Mouse (Mus musculus): Measurements from ENCODE around the gene Il21r. TPM values are rescaled to one million over a fixed set of nuclear protein-coding genes. Genes with fewer than 3 reads are reported as not detected.

Il21r gene
- polyA plus RNA-seq, 1 experiment from 2014 or later: 0.55 TPM

DNA sequence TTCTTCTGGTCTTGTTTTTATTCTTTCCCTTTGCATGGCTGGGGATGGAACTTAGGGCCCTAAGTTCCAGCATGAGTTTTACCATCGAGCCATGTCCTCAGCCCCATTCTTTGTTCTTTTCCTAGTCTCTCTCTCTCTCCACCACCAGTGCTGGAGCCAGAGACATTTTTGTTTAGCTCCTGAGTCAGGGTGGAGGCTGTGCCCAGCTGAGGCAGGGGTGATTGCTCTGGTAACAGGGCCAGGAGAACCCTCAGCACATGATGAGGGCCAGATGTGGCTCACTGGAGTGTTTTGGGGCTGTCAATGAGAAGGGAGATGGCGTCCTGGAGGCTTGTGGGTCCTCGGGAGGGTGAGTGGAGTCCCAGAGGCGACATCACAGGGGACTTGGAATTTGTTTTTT is 40.8 kb upstream of the Il21r start:
- WGBS: 38% methylated on average over 4 of the region's 4 CpGs
- no peak overlapping the region for H3K4me3 ChIP-seq
- H3K9me3 ChIP-seq: no peaks in the 10 kb centered on the region
- peaks cover 20% of the 10 kb centered on the region; the same call in 1 of the 2 replicates for H3K4me1 ChIP-seq
- H3K9ac ChIP-seq: no peak overlapping the region
- H3K4me2 ChIP-seq (replicated peaks): no peak overlapping the region
- H3K27ac ChIP-seq: no peak overlapping the region
- ATAC-seq (ENCODE audit: low FRiP score, low read depth): no peak
- no peaks in the 10 kb centered on the region; the same call in 1 of the 2 replicates for H3K36me3 ChIP-seq
- H3K27me3 ChIP-seq: no peaks in the 10 kb centered on the region

DNA sequence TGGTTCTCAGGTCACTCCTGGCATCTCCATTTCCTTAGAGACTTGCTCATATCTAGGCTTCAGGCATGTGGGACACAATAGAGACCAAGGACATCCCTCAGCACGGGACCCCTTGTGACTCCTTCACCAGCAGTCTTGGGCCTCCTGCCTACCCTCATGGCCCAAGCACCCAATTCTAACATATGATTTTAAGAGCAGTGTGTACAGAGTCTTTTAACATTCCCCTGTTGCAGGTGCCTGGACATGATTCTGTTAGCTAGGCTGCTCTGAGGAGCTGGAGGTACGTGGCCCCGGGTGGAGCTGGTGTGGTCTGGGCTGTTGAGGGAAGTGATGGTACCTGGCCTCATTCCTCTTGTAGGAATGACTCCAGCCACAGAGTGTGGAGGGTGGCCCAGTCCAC is 40.1 kb upstream of the Il21r start:
- H3K27me3 ChIP-seq: no peaks in the 10 kb centered on the region
- 81% methylated on average over 3 of the region's 3 CpGs for WGBS
- H3K4me1 ChIP-seq: peaks cover 20% of the 10 kb centered on the region; the same call in 1 of the 2 replicates
- H3K9me3 ChIP-seq: no peaks in the 10 kb centered on the region
- H3K36me3 ChIP-seq: no peaks in the 10 kb centered on the region; the same call in 1 of the 2 replicates
- H3K4me3 ChIP-seq: no peak overlapping the region
- H3K4me2 ChIP-seq (replicated peaks): no peak overlapping the region
- H3K9ac ChIP-seq: no peak overlapping the region
- no peak for ATAC-seq (ENCODE audit: low FRiP score, low read depth)
- H3K27ac ChIP-seq: no peak overlapping the region

DNA sequence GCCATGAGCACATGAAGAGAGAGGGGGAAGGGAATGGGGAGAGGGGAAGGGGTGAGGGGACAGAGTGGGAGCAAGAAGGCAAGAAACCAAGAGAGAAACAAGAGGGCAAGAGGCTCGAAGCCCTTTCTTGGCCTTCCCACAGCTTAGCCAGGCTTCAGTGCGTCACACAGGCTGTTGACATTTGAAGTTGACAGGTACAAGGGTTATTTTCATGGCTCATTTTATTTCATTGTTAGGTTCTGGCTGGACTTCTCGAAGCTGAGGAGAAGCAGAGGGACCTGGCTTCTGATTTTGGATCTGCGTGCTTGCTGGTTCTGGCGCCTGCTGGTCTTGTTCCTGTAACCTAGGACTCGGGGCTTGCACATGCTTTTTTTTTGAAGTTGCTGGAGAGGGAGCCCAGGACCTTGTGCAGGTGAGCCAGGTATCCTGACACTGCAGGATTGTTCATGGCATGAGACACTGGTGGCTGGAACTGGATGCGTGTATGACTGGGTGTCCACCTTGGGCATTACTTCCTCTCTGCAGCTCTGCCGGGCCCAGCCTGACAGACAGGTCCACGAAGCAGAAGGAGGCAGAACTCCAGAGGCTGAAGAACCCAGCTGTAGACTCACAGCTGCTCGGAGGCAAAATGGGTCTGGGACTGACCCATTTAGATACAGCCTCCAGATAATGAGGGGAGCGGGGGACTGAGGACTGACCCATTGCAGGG is 38.8 kb upstream of the Il21r start:
- ATAC-seq (ENCODE audit: low FRiP score, low read depth): no peak
- 80% methylated on average over 11 of the region's 11 CpGs for WGBS

DNA sequence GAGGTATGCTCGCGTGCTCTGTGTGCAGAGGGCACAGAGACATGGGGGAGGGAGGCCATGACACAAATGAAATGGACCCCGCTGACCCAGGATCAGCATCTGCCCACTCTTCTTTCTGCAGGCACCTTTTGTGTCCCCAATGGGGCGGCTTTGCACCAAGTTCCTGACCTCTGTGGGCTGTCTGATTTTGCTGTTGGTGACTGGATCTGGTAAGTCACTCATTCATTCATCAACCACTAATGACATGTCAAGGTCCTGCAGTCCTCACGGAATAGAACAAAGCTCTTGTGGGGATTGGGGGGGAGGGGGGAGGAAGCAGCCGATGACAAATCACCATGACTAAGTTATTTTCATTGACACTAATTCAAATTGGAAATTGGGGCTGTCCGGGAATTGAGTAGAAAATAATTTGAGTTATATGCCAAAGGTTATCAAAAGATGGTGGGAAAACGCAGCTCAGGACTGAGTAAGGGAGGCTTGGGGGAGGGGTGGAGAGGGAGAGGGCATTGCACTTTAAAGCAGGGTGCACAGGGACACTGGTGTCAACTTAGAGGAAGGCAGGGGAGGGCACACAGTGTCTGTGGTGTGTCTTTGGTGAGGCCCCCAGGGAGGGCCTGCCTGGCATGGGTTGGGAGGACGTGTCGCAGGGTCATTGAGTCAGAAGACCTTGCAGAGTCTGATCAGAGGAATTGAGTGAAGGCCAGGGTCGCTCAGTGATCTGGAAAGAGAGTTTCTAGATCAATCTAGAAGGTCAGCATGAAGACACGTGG is 37.5 kb upstream of the Il21r start:
- no peaks in the 10 kb centered on the region for H3K9me3 ChIP-seq
- H3K4me3 ChIP-seq: no peak overlapping the region
- no peak for ATAC-seq (ENCODE audit: low FRiP score, low read depth)
- no peaks in the 10 kb centered on the region for H3K27me3 ChIP-seq
- no peaks in the 10 kb centered on the region; the same call in 1 of the 2 replicates for H3K36me3 ChIP-seq
- H3K4me1 ChIP-seq: peaks cover 20% of the 10 kb centered on the region; the same call in 1 of the 2 replicates
- no peak overlapping the region for H3K27ac ChIP-seq
- H3K4me2 ChIP-seq (replicated peaks): no peak overlapping the region
- WGBS: 65% methylated on average over 12 of the region's 12 CpGs
- H3K9ac ChIP-seq: no peak overlapping the region

More for the DNA sequence above, 38.8 kb upstream of the Il21r start:
- Histone ChIP-seq H3K9ac (no peak overlapping the region), H3K4me3 (no peak overlapping the region), H3K4me2 (replicated peaks) (no peak overlapping the region), H3K27me3 (no peaks in the 10 kb centered on the region), H3K36me3 (no peaks in the 10 kb centered on the region; the same call in 1 of the 2 replicates), H3K27ac (no peak overlapping the region), H3K9me3 (no peaks in the 10 kb centered on the region), H3K4me1 (peaks cover 20% of the 10 kb centered on the region; the same call in 1 of the 2 replicates)

DNA sequence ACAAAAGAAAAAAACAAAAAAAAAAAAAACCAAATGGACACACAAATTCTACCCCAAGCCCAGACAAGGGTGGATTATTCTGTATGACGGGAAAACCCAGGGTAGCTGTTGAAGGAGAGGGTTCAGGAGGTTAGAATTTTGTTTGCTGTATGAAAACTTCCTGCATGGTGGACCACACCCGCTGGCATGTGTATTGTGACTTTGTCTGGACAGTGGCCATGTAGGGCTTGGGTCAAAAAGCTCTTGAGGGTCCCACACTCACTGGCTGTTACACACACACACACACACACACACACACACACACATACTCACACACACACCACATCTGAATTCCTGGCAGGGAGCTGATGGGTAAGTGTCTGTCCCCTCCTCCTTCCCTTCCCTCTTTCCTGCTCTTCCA is 36.8 kb upstream of the Il21r start:
- Histone ChIP-seq H3K9me3 (no peaks in the 10 kb centered on the region), H3K4me3 (no peak overlapping the region), H3K4me2 (replicated peaks) (no peak overlapping the region), H3K36me3 (no peaks in the 10 kb centered on the region; the same call in 1 of the 2 replicates), H3K9ac (no peak overlapping the region), H3K4me1 (0 out of 2 replicates have a peak, but pooled peaks cover 16% of the 10 kb centered on the region), H3K27ac (no peak overlapping the region), H3K27me3 (no peaks in the 10 kb centered on the region)
- 73% methylated on average over 2 of the region's 2 CpGs for WGBS
- no peak for ATAC-seq (ENCODE audit: low FRiP score, low read depth)

DNA sequence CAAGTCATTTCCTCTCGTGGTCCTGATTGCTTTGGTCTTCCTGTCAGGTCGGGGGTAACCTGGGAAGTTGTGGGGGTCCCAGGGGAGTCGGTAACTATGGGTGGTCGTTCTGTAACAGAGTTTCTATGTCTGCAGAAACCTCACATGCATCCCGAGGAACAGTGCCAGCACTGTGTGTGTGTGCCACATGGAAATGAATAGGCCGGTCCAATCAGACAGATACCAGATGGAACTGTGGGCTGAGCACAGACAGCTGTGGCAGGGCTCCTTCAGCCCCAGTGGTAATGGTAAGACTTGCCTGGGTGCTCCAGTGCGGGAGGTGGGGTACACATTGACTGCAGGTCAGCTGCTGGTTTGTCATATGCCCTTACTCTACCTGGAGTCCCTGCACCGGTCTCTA is 34.3 kb upstream of the Il21r start:
- 70% methylated on average over 8 of the region's 8 CpGs for WGBS
- no peaks in the 10 kb centered on the region for H3K9me3 ChIP-seq
- no peak for ATAC-seq (ENCODE audit: low FRiP score, low read depth)

DNA sequence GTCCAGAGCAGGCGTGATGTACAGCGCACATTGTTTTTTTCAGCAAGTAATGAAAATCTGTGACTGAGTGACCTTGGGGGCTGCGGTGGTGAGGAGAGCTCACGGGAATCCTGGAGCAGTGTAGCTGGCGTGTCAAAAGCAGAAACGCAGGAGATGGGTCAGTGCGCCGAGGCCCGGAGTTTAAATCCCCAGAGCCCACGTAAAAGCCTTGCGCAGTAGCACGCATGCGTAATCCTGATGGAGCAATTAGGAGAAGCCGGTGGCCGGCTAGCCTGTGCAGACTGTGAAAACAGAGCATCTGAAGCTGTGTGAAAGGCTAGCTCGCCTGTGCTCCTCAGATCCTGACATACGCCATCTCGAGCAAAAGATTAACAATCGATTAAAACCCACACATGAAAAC is 31.3 kb upstream of the Il21r start:
- no peaks in the 10 kb centered on the region for H3K9me3 ChIP-seq
- H3K4me1 ChIP-seq: peaks cover 5% of the 10 kb centered on the region; the same call in 1 of the 2 replicates
- no peak overlapping the region for H3K4me3 ChIP-seq
- no peak overlapping the region for H3K27ac ChIP-seq
- no peak overlapping the region for H3K4me2 ChIP-seq (replicated peaks)
- H3K27me3 ChIP-seq: no peaks in the 10 kb centered on the region
- H3K9ac ChIP-seq: no peak overlapping the region
- ATAC-seq (ENCODE audit: low FRiP score, low read depth): no peak
- 77% methylated on average over 19 of the region's 19 CpGs for WGBS
- no peaks in the 10 kb centered on the region; the same call in 1 of the 2 replicates for H3K36me3 ChIP-seq

More for the DNA sequence above, 34.3 kb upstream of the Il21r start:
- no peak overlapping the region for H3K4me2 ChIP-seq (replicated peaks)
- H3K9ac ChIP-seq: no peak overlapping the region
- H3K27me3 ChIP-seq: no peaks in the 10 kb centered on the region
- H3K27ac ChIP-seq: no peak overlapping the region
- no peak overlapping the region for H3K4me3 ChIP-seq
- peaks cover 5% of the 10 kb centered on the region; the same call in 1 of the 2 replicates for H3K4me1 ChIP-seq
- no peaks in the 10 kb centered on the region; the same call in 1 of the 2 replicates for H3K36me3 ChIP-seq

DNA sequence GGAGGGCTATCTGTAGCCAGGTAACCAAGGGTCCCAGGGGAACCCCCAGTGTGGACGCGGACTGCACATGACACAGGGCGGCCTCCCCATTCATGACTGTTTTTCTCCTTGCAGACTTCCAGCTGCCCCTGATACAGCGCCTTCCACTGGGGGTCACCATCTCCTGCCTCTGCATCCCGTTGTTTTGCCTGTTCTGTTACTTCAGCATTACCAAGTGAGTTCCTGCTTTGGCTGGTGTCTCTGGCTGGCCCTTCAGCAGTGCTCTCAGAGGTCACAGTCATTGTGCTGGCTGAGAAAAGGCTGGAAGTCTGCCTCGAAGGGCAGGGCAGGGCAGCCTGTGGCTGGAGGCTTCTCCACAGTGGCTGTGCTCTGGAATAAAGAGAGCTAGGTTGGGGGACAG is 30.5 kb upstream of the Il21r start:
- no peak overlapping the region for H3K4me3 ChIP-seq
- peaks cover 8% of the 10 kb centered on the region; the same call in 1 of the 2 replicates for H3K4me1 ChIP-seq
- H3K36me3 ChIP-seq: no peaks in the 10 kb centered on the region
- WGBS: 82% methylated on average over 6 of the region's 6 CpGs
- no peaks in the 10 kb centered on the region for H3K9me3 ChIP-seq
- no peak overlapping the region for H3K9ac ChIP-seq
- H3K27ac ChIP-seq: no peak overlapping the region
- H3K4me2 ChIP-seq (replicated peaks): no peak overlapping the region
- no peaks in the 10 kb centered on the region for H3K27me3 ChIP-seq
- ATAC-seq (ENCODE audit: low FRiP score, low read depth): no peak

DNA sequence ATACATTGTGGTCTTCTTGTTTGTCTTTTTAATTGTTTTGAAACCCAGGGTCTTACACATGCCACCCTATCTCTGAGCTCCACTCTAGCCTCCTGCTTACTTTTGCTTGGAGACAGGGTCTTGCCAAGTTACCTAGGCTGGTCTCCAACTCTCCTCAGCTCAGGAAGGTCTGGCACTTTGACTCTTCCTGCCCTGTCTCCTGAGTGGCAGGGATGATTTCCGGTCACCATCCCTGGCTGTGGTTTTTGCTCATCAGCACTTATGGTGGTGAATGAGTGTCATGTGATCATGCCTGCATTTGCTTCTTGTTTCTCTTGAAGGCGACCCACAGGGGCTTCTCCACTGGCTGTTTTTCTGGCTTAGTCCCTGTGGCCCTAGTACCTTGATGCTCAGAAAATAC is 29.4 kb upstream of the Il21r start:
- Histone ChIP-seq H3K27me3 (no peaks in the 10 kb centered on the region), H3K36me3 (no peaks in the 10 kb centered on the region)
- 73% methylated on average over 2 of the region's 2 CpGs for WGBS

DNA sequence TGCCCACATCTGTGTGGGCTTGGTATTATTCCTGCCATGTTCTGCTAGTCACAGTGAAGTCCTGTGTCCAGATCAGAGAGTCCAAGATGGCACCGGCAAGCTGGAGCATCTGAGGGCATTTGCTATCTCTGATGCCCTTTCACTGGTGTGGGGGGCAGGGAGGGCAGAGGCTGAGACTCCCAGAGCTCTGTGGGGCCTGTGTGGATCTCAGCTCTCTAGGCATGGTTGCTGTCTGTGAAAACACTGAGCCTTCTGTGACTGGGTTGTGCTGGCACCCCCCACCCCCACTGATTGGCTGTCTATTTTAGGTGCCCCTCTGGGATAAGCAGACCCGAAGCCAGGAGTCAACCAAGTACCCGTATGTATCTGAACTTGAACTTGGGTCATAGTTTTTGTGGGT is 28.4 kb upstream of the Il21r start:
- H3K27me3 ChIP-seq: no peaks in the 10 kb centered on the region
- no peak for ATAC-seq (ENCODE audit: low FRiP score, low read depth)

More for the DNA sequence above, 29.4 kb upstream of the Il21r start:
- H3K9ac ChIP-seq: no peak overlapping the region
- no peak for ATAC-seq (ENCODE audit: low FRiP score, low read depth)
- no peak overlapping the region for H3K4me2 ChIP-seq (replicated peaks)
- no peak overlapping the region for H3K27ac ChIP-seq
- peaks cover 8% of the 10 kb centered on the region; the same call in 1 of the 2 replicates for H3K4me1 ChIP-seq
- no peak overlapping the region for H3K4me3 ChIP-seq
- no peaks in the 10 kb centered on the region for H3K9me3 ChIP-seq

DNA sequence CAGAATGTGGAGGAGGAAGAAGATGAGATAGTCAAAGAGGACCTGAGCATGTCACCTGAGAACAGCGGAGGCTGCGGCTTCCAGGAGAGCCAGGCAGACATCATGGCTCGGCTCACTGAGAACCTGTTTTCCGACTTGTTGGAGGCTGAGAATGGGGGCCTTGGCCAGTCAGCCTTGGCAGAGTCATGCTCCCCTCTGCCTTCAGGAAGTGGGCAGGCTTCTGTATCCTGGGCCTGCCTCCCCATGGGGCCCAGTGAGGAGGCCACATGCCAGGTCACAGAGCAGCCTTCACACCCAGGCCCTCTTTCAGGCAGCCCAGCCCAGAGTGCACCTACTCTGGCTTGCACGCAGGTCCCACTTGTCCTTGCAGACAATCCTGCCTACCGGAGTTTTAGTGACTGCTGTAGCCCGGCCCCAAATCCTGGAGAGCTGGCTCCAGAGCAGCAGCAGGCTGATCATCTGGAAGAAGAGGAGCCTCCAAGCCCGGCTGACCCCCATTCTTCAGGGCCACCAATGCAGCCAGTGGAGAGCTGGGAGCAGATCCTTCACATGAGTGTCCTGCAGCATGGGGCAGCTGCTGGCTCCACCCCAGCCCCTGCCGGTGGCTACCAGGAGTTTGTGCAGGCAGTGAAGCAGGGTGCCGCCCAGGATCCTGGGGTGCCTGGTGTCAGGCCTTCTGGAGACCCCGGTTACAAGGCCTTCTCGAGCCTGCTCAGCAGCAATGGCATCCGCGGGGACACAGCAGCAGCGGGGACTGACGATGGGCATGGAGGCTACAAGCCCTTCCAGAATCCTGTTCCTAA is 27.3 kb upstream of the Il21r start:
- H3K4me2 ChIP-seq (replicated peaks): no peak overlapping the region
- H3K9me3 ChIP-seq: no peaks in the 10 kb centered on the region
- H3K27ac ChIP-seq: no peak overlapping the region
- peaks cover 14% of the 10 kb centered on the region for H3K4me1 ChIP-seq
- 81% methylated on average over 16 of the region's 16 CpGs for WGBS
- H3K4me3 ChIP-seq: no peak overlapping the region
- H3K9ac ChIP-seq: no peak overlapping the region
- H3K27me3 ChIP-seq: no peaks in the 10 kb centered on the region
- no peak for ATAC-seq (ENCODE audit: low FRiP score, low read depth)
- H3K36me3 ChIP-seq: no peaks in the 10 kb centered on the region

More for the DNA sequence above, 28.4 kb upstream of the Il21r start:
- Histone ChIP-seq H3K36me3 (no peaks in the 10 kb centered on the region), H3K4me1 (peaks cover 8% of the 10 kb centered on the region; the same call in 1 of the 2 replicates), H3K9me3 (no peaks in the 10 kb centered on the region), H3K9ac (no peak overlapping the region), H3K4me2 (replicated peaks) (no peak overlapping the region), H3K4me3 (no peak overlapping the region), H3K27ac (no peak overlapping the region)
- WGBS: 81% methylated on average over 3 of the region's 3 CpGs

Measured in limb, embryonic 13.5 days (tissue).